Mouse (Mus musculus): ENCODE data around the gene Hbb-bh1.
"Not testable (repeated sequence)": the region's sequence is repeated elsewhere in the genome, so short reads cannot be mapped to it uniquely, and the experiment has no call there.

The Hbb-bh1 gene

DNA sequence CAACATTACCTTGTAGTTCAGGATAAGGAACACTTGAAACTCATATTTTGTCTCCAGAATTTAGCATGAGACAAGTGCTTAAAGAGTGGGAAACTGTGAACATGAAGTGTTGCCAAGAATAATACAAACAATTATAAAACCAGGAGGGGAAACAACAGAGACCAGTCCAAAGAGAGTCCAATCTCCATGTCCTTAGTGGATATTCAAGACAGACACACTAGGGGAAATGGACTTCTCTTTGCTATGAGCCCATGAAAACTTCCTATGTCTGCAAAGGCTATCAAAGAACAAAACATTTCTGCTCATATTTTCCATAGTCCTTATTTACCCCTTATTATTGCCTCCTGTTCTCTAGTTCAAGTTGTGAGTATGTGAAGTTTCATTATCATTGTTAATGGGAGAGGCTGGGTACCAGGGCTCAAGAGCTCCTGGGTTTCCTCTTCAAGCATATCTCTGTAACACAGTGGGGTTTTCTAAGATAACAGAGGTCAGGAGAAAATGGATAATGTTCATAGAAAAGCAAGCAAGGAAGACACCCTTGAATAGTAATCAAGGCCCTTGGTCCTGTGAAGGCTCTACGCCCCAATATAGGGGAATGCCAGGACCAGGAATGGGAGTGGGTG, 31.6 kb downstream of the Hbb-bh1 start:
- no peak for DNase-seq

DNA sequence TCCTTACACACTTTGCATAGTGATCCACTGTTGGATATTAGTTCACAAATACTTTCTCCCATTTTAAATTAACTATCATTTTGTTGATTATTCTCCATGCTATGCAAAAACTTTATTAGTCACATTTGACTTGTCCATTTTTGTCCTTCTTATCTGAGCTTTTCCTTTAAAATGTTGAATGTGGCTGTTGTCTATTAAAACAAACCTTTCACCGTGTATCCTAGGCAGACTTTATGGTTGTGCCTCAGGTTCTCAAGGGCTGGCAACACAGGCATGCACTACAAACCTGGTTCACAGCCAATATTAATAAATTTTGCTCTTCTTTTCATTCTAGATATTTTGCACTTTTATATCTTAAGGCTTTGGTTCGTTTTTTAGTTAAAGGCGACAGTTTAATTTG, 32.2 kb downstream of the Hbb-bh1 start:
- no peak for DNase-seq

DNA sequence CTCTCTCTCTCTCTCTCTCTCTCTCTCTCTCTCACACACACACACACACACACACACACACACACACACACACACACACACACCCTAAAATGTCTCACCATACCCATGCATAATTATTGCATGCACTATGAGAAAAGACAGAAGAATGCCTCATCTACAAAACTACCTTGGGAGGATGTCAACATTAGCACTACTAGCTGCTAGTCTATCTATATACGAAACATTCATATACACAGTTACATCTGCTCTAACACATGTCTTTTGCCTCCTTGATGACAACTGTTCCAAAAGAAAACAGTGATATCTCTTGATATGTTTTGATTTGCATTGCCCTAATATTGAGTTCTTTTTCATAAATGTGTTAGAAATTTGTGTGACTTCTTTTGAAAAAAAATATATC, 32.7 kb downstream of the Hbb-bh1 start:
- DNase-seq = no peak

DNA sequence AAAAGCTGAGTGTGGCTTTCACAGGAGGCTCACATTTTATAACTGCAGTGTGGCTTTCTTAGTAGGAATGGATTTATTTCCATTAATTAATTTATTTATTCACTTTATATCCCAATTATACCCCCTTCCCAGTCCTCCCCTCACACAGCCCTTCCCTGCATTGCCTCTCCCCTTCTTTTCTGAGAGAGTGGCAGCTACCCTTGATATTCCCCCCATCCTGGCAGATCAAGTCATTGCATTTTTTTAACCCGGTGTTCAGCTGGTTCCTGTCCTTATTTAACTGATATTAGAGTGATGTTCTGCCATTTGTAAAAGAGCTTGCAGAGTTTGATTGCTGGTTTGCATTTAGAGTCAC, 33.2 kb downstream of the Hbb-bh1 start:
- DNase-seq = no peak

DNA sequence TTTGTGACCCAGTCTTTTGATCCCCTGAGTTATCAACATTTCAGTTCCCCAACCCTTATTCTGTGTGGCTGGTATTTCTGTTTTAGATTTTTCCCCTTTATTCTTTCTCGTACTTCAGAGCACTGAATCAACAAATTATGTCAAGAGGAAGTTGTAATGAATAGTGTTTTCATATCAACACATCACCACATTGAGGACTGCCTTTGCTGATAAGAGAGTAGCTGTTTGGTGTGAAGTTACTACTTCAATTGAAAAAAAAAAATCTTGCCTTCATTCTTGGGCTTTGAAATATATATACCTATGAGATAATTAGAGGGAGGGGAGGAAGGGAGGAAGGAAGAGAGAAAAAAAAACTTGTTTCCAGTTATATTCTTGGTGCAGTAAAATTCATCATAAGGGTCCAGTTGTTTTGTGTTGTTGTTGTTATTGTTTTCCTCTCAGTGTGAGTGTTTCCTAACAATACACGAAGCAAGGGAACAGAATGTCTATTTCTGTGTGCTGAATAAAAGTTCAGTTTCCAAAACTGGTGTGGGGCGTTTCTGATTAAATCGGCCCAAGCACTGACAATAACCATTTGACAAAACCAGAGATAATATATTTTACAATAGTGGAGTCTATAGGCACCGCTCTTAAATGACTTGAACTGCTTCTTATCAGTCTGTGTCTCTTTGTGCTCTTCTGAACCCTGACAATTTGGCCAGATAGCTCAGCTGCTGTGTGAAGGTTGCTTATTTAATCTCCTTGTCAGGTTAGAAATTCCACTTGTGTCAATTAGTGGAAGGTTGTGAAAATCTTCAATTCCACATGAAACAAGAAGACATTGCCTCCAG, 33.8 kb downstream of the Hbb-bh1 start:
- DNase-seq = no peak

DNA sequence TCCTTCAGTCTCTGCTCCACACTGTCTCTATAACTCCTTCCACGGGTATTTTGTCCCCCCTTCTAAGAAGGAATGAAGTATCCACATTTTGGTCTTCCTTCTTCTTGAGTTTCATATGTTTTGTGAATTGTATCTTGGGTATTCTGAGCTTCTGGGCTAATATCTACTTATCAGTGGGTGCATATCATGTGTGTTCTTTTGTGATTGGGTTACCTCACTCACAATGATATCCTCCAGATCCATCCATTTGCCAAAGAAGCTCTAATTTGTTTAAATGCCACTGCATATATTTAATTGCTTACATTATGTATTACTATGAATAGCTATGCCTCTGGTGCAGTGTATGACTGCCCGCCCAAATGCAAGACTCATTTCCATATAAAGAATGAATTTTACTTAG, 34.8 kb downstream of the Hbb-bh1 start:
- DNase-seq = not testable (repeated sequence)

DNA sequence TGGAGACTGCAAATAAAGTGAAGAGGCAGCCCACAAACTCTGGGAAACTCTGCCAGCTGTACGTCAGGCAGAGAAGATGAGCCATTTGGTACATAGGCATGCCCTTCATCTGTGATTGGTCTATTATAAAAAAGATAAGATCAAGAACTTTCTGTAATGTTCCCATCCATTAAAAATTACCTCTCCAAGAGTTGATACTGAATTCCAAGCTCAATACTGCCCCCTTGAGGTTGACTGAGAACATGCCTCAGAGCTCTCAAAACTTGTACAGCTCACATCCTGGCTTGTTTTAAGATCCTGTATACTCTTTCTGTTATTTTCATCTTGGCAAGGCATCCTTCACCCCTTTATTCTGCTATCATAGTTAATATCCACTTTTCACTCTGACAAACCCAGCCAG, 36.1 kb downstream of the Hbb-bh1 start:
- DNase-seq = no peak

DNA sequence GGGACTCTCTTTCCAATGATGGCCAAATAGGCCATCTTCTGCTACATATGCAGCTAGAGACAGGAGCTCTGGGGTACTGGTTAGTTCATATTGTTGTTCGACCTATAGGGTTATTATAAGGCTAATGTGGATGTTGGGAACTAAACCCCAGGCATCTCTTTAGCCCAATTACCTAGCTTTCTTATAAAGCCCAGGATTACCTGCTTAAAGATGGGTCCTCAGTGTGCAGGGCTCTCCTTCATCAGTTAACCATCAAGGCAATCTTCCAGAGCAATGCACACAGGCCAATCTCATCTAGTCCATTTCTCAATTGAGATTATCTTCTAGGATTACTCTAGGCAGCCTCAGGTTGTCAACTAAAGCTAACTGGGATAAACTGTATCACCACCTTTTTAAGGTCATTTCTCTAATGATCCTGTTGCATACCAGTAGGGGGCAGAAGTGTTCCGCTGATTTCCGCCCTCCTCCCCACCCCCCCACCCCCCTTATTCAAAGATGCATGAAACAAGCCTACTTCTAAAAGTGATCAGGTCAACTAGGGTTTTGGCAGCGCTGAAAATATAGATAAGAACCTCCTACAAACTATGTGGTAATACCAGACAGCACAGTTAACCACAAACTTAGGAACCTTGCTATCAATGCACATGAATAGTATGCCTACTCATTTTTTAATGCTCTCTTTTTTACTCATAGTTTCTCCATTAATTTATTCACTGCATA, 50.1 kb downstream of the Hbb-bh1 start:
- no peak for DNase-seq

DNA sequence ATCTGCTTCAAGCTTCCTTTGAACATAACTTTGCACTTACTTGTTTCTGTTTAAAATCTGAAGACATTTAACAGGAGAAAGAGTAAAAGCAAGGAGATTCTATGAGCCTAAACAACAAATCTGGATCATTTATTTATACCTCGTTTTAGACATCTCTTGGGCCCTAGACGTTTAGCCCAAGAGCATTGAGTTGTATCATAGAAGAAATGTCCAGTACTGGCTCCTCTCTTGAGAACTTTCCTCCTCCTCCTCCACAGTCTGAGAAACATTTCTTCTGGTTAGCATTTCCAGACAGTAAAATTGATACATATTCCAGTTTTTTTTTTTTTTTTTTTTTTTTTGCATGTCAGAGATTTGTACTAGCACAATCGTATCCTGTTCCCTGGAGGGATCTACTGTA, 51.2 kb downstream of the Hbb-bh1 start, which contains the start of gene Olfr67:
Gene Olfr67, minus strand, starts transcription at position 101 of the 400 bp plus-strand sequence.
- no peak for DNase-seq

All from cerebellum, adult 11 months (tissue).